ENCODE assay signal across 8 mouse cellular contexts in genomic region chr9:71614643-71615042, GRCm38 (mm10). TPM values are rescaled to one million over a fixed set of nuclear protein-coding genes. Genes with fewer than 3 reads are reported as not detected.
DNase-seq lines count a peak whose midpoint lies in the region; ATAC-seq and TF ChIP-seq lines count a peak whose summit lies in the region.

No protein-coding gene starts in this region.

- no peak overlapping the region for H3K4me3 ChIP-seq in midbrain, embryonic 14.5 days (replicated peaks; ENCODE audit: low read depth, low read length)
- no peak overlapping the region for H3K4me3 ChIP-seq in midbrain, embryonic 13.5 days (replicated peaks)
- H3K4me3 ChIP-seq in stomach, postnatal 0 days (ENCODE audit: low read depth, low read length): no peak overlapping the region

- H3K36me3 ChIP-seq in midbrain, embryonic 14.5 days (ENCODE audit: control insufficient read depth, insufficient read depth, low read length): no peaks in the 10 kb centered on the region
- H3K36me3 ChIP-seq in midbrain, embryonic 13.5 days: no peaks in the 10 kb centered on the region
- no peaks in the 10 kb centered on the region for H3K36me3 ChIP-seq in stomach, postnatal 0 days (ENCODE audit: control insufficient read depth, insufficient read depth, low read length)

- DNase-seq in gastrocnemius, adult 18-20 months (ENCODE audit: low spot score): peak; percentile 42
- no peak for DNase-seq in gastrocnemius, postnatal 36 days
- peak; percentile 33 for DNase-seq in midbrain, embryonic 14.5 days
- DNase-seq in adipocyte (ENCODE audit: low spot score): peak; percentile 24
- peak; percentile 62 to 77 for DNase-seq in heart, postnatal 36 days
- DNase-seq in stomach, postnatal 0 days (ENCODE audit: low spot score): peak; percentile 63
- no peak for DNase-seq in Muller cell, postnatal 12 days (ENCODE audit: inconsistent ontology term)

- H3K4me2 ChIP-seq in midbrain, embryonic 14.5 days (ENCODE audit: low read length): no peak overlapping the region
- no peak overlapping the region for H3K4me2 ChIP-seq in midbrain, embryonic 13.5 days (replicated peaks)
- no peak overlapping the region for H3K4me2 ChIP-seq in stomach, postnatal 0 days (replicated peaks; ENCODE audit: low read depth)

- no peaks in the 10 kb centered on the region for H3K27me3 ChIP-seq in midbrain, embryonic 14.5 days (ENCODE audit: control insufficient read depth, insufficient read depth, low read length)
- H3K27me3 ChIP-seq in midbrain, embryonic 13.5 days: no peaks in the 10 kb centered on the region
- H3K27me3 ChIP-seq in stomach, postnatal 0 days (ENCODE audit: control insufficient read depth, insufficient read depth, low read length): no peaks in the 10 kb centered on the region

- 31% methylated on average over 2 of the region's 2 CpGs for WGBS in midbrain, embryonic 14.5 days
- 39% methylated on average over 2 of the region's 2 CpGs for WGBS in midbrain, embryonic 13.5 days
- WGBS in stomach, postnatal 0 days: 33% methylated on average over 2 of the region's 2 CpGs

- no peaks in the 10 kb centered on the region for H3K9me3 ChIP-seq in midbrain, embryonic 14.5 days (ENCODE audit: control insufficient read depth, low read length)
- no peaks in the 10 kb centered on the region for H3K9me3 ChIP-seq in midbrain, embryonic 13.5 days
- no peaks in the 10 kb centered on the region for H3K9me3 ChIP-seq in stomach, postnatal 0 days (ENCODE audit: control insufficient read depth, low read length)

- no peak overlapping the region for H3K27ac ChIP-seq in midbrain, embryonic 14.5 days (replicated peaks; ENCODE audit: low read depth, low read length)
- H3K27ac ChIP-seq in midbrain, embryonic 13.5 days: no peak overlapping the region
- H3K27ac ChIP-seq in stomach, postnatal 0 days (replicated peaks): no peak overlapping the region

- intact Hi-C loops in gastrocnemius, postnatal 36 days (cut with DNase I): loop anchor here (5.0 to 10.0 kb wide), 2 partner anchors 37 to 400 kb away; partner anchors contain the start of gene Aldh1a2
- intact Hi-C loops in heart, postnatal 36 days (cut with DNase I): no loop called here

- no peak overlapping the region for H3K9ac ChIP-seq in midbrain, embryonic 14.5 days (replicated peaks; ENCODE audit: low read length)
- H3K9ac ChIP-seq in midbrain, embryonic 13.5 days (replicated peaks): no peak overlapping the region
- no peak overlapping the region for H3K9ac ChIP-seq in stomach, postnatal 0 days (ENCODE audit: low read length)

- peak; percentile 84 for TF ChIP-seq CTCF in stomach, postnatal 0 days (IDR thresholded peaks at IDR 0.05; ENCODE audit: low read depth)

- ATAC-seq in midbrain, embryonic 14.5 days (ENCODE audit: low FRiP score, low TSS enrichment): no peak
- ATAC-seq in midbrain, embryonic 13.5 days: no peak
- ATAC-seq in stomach, postnatal 0 days (ENCODE audit: low FRiP score, low TSS enrichment): no peak; the same call in 1 of the 2 replicates

- H3K4me1 ChIP-seq in midbrain, embryonic 14.5 days (ENCODE audit: control insufficient read depth, insufficient read depth, low read length): no peaks in the 10 kb centered on the region
- no peaks in the 10 kb centered on the region for H3K4me1 ChIP-seq in midbrain, embryonic 13.5 days (replicated peaks)
- H3K4me1 ChIP-seq in stomach, postnatal 0 days (replicated peaks; ENCODE audit: control insufficient read depth, insufficient read depth): no peaks in the 10 kb centered on the region

- no peak for TF ChIP-seq EP300 in stomach, postnatal 0 days (optimal IDR thresholded peaks at IDR 0.05)

RNA-seq across cellular contexts. Expression of gene Myzap, which starts 22.5 kb away (rescaled TPM):
- 1 to 10 TPM; 3.8 to 3.9 TPM for total RNA-seq in gastrocnemius, adult 18-20 months (2021)
- total RNA-seq in gastrocnemius, postnatal 36 days (2021): 1 to 10 TPM; 4.5 to 4.9 TPM
- polyA plus RNA-seq in midbrain, embryonic 14.5 days (2014; fragmentation: Nextera tagmentation; extraction: Ambion mirVana): 1.3 and 2.2 TPM in 2 replicates
- polyA plus RNA-seq in midbrain, embryonic 13.5 days (2015; fragmentation: Nextera tagmentation; extraction: Ambion mirVana): 2.4 and 2.6 TPM in 2 replicates
- total RNA-seq in heart, postnatal 36 days (2021): 100 to 1,000 TPM; 401 to 451 TPM
- 21.9 and 25.7 TPM in 2 replicates for polyA plus RNA-seq in stomach, postnatal 0 days (2015; fragmentation: Nextera tagmentation; extraction: Ambion mirVana)

Comparison
In these comparisons a context has a peak if more than half of its experiments do, and no peak if none do; other contexts are left out.
1. DNase-seq: peak in gastrocnemius, adult 18-20 months (single experiment), midbrain, embryonic 14.5 days (single experiment), adipocyte (single experiment), heart, postnatal 36 days (2 of 2) and stomach, postnatal 0 days (single experiment); none in gastrocnemius, postnatal 36 days (0 of 2) and Muller cell, postnatal 12 days (single experiment).
2. RNA of gene Myzap, which starts 22.5 kb away (total RNA-seq): 401 to 451 TPM in heart, postnatal 36 days; 4.5 to 4.9 TPM in gastrocnemius, postnatal 36 days and 3.8 to 3.9 TPM in gastrocnemius, adult 18-20 months; every median in the first group is over 10 times any median in the second.